Mouse (Mus musculus) heart, embryonic 16.5 days (tissue): Measurements from ENCODE around the gene Tnfrsf13b. TPM values are rescaled to one million over a fixed set of nuclear protein-coding genes. Genes with fewer than 3 reads are reported as not detected.
"Not testable (repeated sequence)": the region's sequence is repeated elsewhere in the genome, so short reads cannot be mapped to it uniquely, and the experiment has no call there.

Experiments
- ATAC-seq: fragments of 200-750 bp; cut with Nextera tagmentation; replicated peaks from 2 replicates; pipeline ENCODE4 v1.8.0; 2017; ENCODE audit warnings: moderate number of reproducible peaks; ENCODE audit not compliant: insufficient read depth, low FRiP score; ENCODE audit errors: extremely low read depth
- H3K27ac ChIP-seq: fragments of 300-500 bp; sonication (generic); 2 replicates; pipeline ENCODE4 v1.5.1; 2014; ENCODE audit warnings: mild to moderate bottlenecking, low read length, control low read depth, moderate library complexity
- H3K27me3 ChIP-seq: fragments of 300-500 bp; sonication (generic); 2 replicates; pipeline ENCODE4 v1.6.1; 2014; ENCODE audit warnings: low read length, mixed read lengths; ENCODE audit not compliant: control insufficient read depth, insufficient read depth
- H3K36me3 ChIP-seq: fragments of 300-500 bp; sonication (generic); 2 replicates; pipeline ENCODE4 v1.6.1; 2014; ENCODE audit not compliant: control insufficient read depth, insufficient read depth
- H3K4me1 ChIP-seq: fragments of 300-500 bp; sonication (generic); 2 replicates; pipeline ENCODE4 v1.6.1; 2014; ENCODE audit warnings: low read length, mixed read lengths; ENCODE audit not compliant: control insufficient read depth, insufficient read depth
- H3K4me2 ChIP-seq: fragments of 300-500 bp; sonication (generic); 2 replicates; pipeline ENCODE4 v1.6.1; 2014; ENCODE audit warnings: low read depth, mild to moderate bottlenecking, control low read depth, low read length
- H3K4me3 ChIP-seq: fragments of 300-500 bp; sonication (generic); 2 replicates; pipeline ENCODE4 v1.5.1; 2014; ENCODE audit warnings: mild to moderate bottlenecking, control low read depth, low read length
- H3K9ac ChIP-seq: fragments of 300-500 bp; sonication (generic); 2 replicates; pipeline ENCODE4 v1.6.1; 2014; ENCODE audit warnings: low read length, control low read depth
- H3K9me3 ChIP-seq: fragments of 300-500 bp; sonication (generic); replicated peaks from 2 replicates; pipeline ENCODE4 v1.6.1; 2016; ENCODE audit warnings: low read length; ENCODE audit not compliant: control insufficient read depth
- WGBS: fragments of 180-500 bp; shearing (Covaris S2); extraction: QIAGEN DNeasy Blood & Tissue Kit; methylation state at CpG from one replicate; pipeline ENCODE4 v1.1.7; 2014; 5-methylcytosine and 5-hydroxymethylcytosine counted together
- polyA plus RNA-seq: library from polyadenylated mRNA; unstranded; fragments of >200 nt; fragmentation: Nextera tagmentation; extraction: Ambion mirVana; gene quantifications from 2 replicates; pipeline ENCODE4 v1.2.1, GENCODE M21; 2015

The Tnfrsf13b gene
- polyA plus RNA-seq, 1 experiment from 2014 or later: 5.7 TPM

DNA sequence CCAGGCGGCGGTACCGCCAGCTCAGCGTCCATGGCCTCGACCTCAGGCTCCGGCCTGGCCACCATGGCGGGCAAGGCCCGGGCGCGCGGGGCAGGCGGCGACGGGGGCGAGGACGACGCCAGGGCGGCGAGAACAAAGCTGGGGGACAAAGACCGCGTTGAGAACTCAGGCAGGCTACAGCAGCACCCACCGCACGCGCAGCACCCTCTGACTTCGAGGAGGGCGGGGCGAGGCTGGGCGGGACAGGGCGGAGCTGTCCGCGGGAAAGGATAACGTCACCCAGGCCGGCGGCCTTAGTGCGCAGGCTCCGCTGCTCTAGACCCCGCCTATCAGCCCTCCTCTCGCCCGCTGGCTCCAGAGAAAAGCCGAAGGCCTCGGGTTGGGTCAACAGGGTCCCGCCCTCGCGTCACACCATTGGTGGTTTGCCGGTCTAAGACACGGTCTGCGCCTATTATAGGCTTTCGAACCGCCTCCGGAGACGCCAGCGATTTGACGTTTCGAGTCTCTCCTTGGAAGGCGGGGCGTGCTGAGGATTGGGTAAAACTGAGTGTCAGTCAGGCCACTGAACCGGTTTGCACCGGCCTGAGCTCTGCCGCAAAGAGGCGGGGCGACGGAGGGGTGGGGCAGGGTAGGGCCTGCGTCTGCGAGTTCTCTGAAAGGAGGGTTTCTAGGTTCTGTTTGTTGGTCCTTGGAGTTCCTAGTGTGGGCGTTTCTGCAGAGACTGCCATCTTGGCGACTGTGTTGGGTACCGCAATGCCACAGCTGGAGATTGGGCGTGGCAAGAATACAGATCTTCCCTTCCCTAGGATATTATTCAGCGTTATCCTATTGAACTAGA, 48.5 kb downstream of the Tnfrsf13b start, which contains the start of gene Usp22:
Gene Usp22 (minus strand): TSS at position 235 of the 838 bp plus-strand sequence.
- WGBS: under 1% methylated on average over 69 of the region's 69 CpGs
- ATAC-seq: peak; percentile 97
- peak within 1 kb of the TSS; percentile 94 for H3K27ac ChIP-seq
- peak within 1 kb of the TSS; percentile 82 for H3K4me3 ChIP-seq
- no peaks in the 10 kb centered on the region for H3K36me3 ChIP-seq
- no peaks in the 10 kb centered on the region for H3K27me3 ChIP-seq
- peak within 1 kb of the TSS; percentile 94 for H3K9ac ChIP-seq
- peaks cover 12% of the 10 kb centered on the region for H3K4me1 ChIP-seq
- no peaks in the 10 kb centered on the region for H3K9me3 ChIP-seq
- H3K4me2 ChIP-seq: peak within 1 kb of the TSS; percentile 76

DNA sequence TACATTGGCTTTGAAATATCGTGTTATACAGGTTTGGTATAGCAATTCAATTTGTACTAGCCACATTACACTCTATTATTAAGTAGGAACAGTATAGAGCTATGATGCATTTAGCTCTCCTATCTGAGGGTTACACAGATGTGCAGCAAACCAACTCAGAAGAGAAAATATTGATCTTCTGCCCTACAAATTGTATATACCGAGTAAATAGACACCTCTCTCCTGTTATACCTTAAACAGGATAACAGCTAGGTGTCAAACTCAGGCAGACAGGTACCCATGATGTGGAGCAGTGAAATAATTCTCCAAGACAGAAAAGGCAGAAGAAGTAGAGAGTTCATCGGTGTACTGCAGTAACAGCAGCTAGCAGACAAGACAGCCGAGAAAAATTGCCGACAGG, 49.2 kb downstream of the Tnfrsf13b start:
- Histone ChIP-seq H3K27ac (no peak overlapping the region), H3K4me1 (peaks cover 12% of the 10 kb centered on the region), H3K9ac (no peak overlapping the region), H3K9me3 (no peaks in the 10 kb centered on the region), H3K4me2 (no peak overlapping the region), H3K4me3 (no peak overlapping the region), H3K27me3 (no peaks in the 10 kb centered on the region), H3K36me3 (no peaks in the 10 kb centered on the region)
- no peak for ATAC-seq
- 71% methylated on average over 5 of the region's 5 CpGs for WGBS

- Histone ChIP-seq H3K9me3 (no peaks in the 10 kb centered on the region), H3K27me3 (no peaks in the 10 kb centered on the region), H3K4me3 (no peak overlapping the region), H3K9ac (no peak overlapping the region), H3K4me1 (peaks cover 12% of the 10 kb centered on the region), H3K4me2 (no peak overlapping the region), H3K27ac (no peak overlapping the region), H3K36me3 (no peaks in the 10 kb centered on the region)
- WGBS: 84% methylated on average over 1 of the region's 1 CpGs
- no peak for ATAC-seq
Observed at GRCm38 (mm10) chr11:61176321-61176720, 49.8 kb downstream of the Tnfrsf13b start.

GRCm38 (mm10) chr11:61180361-61180760, 53.8 kb downstream of the Tnfrsf13b start:
- no peaks in the 10 kb centered on the region for H3K36me3 ChIP-seq
- no peak overlapping the region for H3K27ac ChIP-seq

DNA sequence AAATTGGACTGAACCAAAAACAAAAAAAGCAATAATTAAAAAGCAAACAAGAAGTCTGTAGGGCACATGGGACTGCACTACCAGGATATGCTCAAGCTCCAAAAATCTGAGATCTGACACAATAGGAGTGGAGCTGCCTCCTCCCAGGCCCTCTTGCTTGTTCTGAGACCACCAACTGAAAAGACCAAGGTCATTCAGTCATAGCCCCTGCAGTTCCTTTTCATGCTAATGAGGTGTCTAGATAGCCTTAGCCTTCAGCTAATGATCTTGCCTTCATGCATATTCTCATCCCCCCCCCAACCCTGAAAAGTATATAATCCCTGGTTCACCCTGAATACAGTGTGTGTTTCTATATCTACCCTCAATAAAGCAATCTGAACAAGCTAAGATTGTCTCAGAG, 55.1 kb downstream of the Tnfrsf13b start:
- Histone ChIP-seq H3K36me3 (no peaks in the 10 kb centered on the region), H3K9ac (no peak overlapping the region), H3K27me3 (no peaks in the 10 kb centered on the region), H3K27ac (no peak overlapping the region), H3K4me3 (no peak overlapping the region), H3K4me2 (no peak overlapping the region), H3K9me3 (no peaks in the 10 kb centered on the region), H3K4me1 (no peaks in the 10 kb centered on the region)
- no peak for ATAC-seq

More at GRCm38 (mm10) chr11:61180361-61180760, 53.8 kb downstream of the Tnfrsf13b start:
- Histone ChIP-seq H3K9ac (no peak overlapping the region), H3K4me3 (no peak overlapping the region), H3K9me3 (no peaks in the 10 kb centered on the region), H3K27me3 (no peaks in the 10 kb centered on the region), H3K4me1 (no peaks in the 10 kb centered on the region), H3K4me2 (no peak overlapping the region)
- no peak for ATAC-seq
- WGBS: 88% methylated on average over 3 of the region's 3 CpGs

- Histone ChIP-seq H3K4me3 (no peak overlapping the region), H3K27me3 (no peaks in the 10 kb centered on the region), H3K27ac (no peak overlapping the region), H3K9ac (no peak overlapping the region), H3K36me3 (no peaks in the 10 kb centered on the region), H3K4me2 (no peak overlapping the region), H3K9me3 (no peaks in the 10 kb centered on the region), H3K4me1 (no peaks in the 10 kb centered on the region)
- ATAC-seq: no peak
- 63% methylated on average over 1 of the region's 1 CpGs for WGBS
Observed at GRCm38 (mm10) chr11:61183820-61184219, 57.3 kb downstream of the Tnfrsf13b start.

DNA sequence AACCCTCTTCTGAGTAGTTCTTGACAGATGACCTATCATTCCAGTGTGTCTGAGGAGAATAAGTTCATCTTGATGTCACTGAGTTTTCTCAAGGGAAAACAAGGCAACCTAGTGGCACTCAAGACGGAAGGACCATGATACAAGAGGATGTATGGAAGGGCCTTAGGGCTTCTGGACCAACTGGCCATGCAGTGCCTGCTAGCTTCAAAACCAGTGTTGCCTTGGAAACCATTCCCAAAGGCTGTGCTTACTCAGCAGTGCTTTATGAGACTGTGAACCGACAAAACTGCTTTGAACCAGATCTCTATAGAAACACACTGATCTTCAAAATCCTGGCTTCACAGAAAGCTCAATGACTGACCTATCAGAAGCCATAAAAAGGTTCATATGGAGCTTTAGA, 64.2 kb downstream of the Tnfrsf13b start:
- no peak overlapping the region for H3K27ac ChIP-seq
- no peak for ATAC-seq
- no peak overlapping the region for H3K4me2 ChIP-seq
- WGBS: 70% methylated on average over 2 of the region's 2 CpGs
- no peak overlapping the region for H3K9ac ChIP-seq
- H3K4me1 ChIP-seq: no peaks in the 10 kb centered on the region
- peaks cover 3% of the 10 kb centered on the region for H3K27me3 ChIP-seq
- no peaks in the 10 kb centered on the region for H3K9me3 ChIP-seq
- H3K36me3 ChIP-seq: no peaks in the 10 kb centered on the region
- no peak overlapping the region for H3K4me3 ChIP-seq

DNA sequence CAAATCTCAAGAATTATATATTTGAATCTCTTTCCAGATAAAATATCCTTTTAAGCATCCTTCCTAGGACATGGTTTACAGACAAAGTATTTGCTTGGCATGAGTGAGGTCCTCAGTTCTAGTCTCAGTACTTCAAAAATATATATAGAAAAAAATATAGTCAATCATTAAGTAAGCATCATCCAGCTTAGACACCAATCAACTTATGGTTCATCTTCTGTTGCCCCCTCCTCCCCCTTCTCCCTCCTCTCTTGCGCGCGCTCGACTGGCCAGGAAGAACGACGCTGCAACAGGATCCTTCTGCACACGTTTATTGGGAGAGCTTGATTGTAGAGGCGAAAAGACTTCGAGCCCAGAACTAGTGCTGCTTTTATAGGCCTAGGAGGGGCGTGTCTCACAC, 65.6 kb downstream of the Tnfrsf13b start:
- ATAC-seq: not testable (repeated sequence)
- WGBS: 88% methylated on average over 7 of the region's 10 CpGs

DNA sequence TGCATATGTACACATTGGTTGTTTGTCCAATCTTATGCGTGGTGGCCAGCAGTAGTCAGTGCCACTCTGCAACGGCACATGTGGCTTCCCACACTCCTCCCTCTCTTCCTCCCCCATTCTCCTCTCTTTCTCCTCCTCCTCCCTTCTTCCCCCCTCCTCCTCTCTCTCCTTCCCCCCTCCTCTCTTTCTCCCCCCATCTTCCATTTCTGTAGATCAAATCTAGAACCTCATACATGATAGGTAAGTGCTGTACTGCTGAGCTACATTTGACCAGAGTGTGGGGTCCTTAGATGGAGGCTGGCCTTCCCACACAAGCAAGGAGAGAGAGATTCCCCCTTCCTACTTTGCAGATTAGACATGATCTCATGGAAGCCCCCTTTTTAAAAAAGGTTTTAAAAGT, 66.2 kb downstream of the Tnfrsf13b start:
- H3K4me3 ChIP-seq: no peak overlapping the region
- H3K9ac ChIP-seq: no peak overlapping the region
- H3K36me3 ChIP-seq: no peaks in the 10 kb centered on the region
- WGBS: 94% methylated on average over 2 of the region's 2 CpGs
- H3K27ac ChIP-seq: no peak overlapping the region
- peaks cover 3% of the 10 kb centered on the region for H3K27me3 ChIP-seq
- H3K9me3 ChIP-seq: no peaks in the 10 kb centered on the region
- no peaks in the 10 kb centered on the region for H3K4me1 ChIP-seq
- H3K4me2 ChIP-seq: no peak overlapping the region
- no peak for ATAC-seq

More for the DNA sequence above, 65.6 kb downstream of the Tnfrsf13b start:
- H3K4me1 ChIP-seq, H3K27ac ChIP-seq, H3K36me3 ChIP-seq, H3K4me2 ChIP-seq, H3K9me3 ChIP-seq, H3K9ac ChIP-seq, H3K4me3 ChIP-seq, H3K27me3 ChIP-seq: not testable (repeated sequence)
